ENCODE assay signal across 17 mouse cellular contexts in genomic region chr6:52162093-52162380, GRCm38 (mm10). TPM values are rescaled to one million over a fixed set of nuclear protein-coding genes. Genes with fewer than 3 reads are reported as not detected.
DNase-seq lines count a peak whose midpoint lies in the region; ATAC-seq and TF ChIP-seq lines count a peak whose summit lies in the region.
"Had no signal": no experiment of that assay in that cellular context is flagged by ENCODE, and none has a peak within 500 bp of the region (broad histone marks: within the 10 kb centered on the region; RNA-seq: fewer than 3 reads in every experiment).

No protein-coding gene starts in this region.

- no peaks in the 10 kb centered on the region for H3K9me3 ChIP-seq in heart, embryonic 12.5 days (replicated peaks)
- no peaks in the 10 kb centered on the region for H3K9me3 ChIP-seq in midbrain, embryonic 10.5 days (replicated peaks)
- no peaks in the 10 kb centered on the region for H3K9me3 ChIP-seq in midbrain, embryonic 11.5 days (ENCODE audit: control insufficient read depth, low read length)
- no peaks in the 10 kb centered on the region for H3K9me3 ChIP-seq in intestine, postnatal 0 days (ENCODE audit: control insufficient read depth)
- no peaks in the 10 kb centered on the region for H3K9me3 ChIP-seq in stomach, postnatal 0 days (ENCODE audit: control insufficient read depth, low read length)
- H3K9me3 ChIP-seq: embryonic facial prominence, embryonic 13.5 days; forebrain, embryonic 15.5 days had no signal

- DNase-seq in heart, postnatal 10 days = no peak
- peak; percentile 11 for DNase-seq in midbrain, embryonic 10.5 days (ENCODE audit: low spot score)
- DNase-seq in midbrain, embryonic 11.5 days (ENCODE audit: low spot score, missing footprints) = no peak
- no peak for DNase-seq in stomach, postnatal 0 days (ENCODE audit: low spot score)
- no peak for DNase-seq in MN1 (ENCODE audit: low spot score)
- DNase-seq in embryo, embryonic 10.5 days (ENCODE audit: low spot score) = no peak
- DNase-seq: B cell, adult 2 months; gastrocnemius, postnatal 14 days; right cerebral cortex, adult 18-20 months had no signal

- ATAC-seq in heart, embryonic 12.5 days (ENCODE audit: insufficient number of reproducible peaks, low FRiP score) = no peak
- no peak for ATAC-seq in midbrain, embryonic 11.5 days (ENCODE audit: low FRiP score)
- ATAC-seq in intestine, postnatal 0 days = no peak
- no peak for ATAC-seq in stomach, postnatal 0 days (ENCODE audit: low FRiP score, low TSS enrichment)
- ATAC-seq: forebrain, embryonic 15.5 days had no signal

- intact Hi-C loops in heart, postnatal 10 days (cut with DNase I) = loop anchor here (2.0 to 5.0 kb wide), 3 partner anchors 29 to 990 kb away; partner anchors contain the start of gene Hoxa4

- H3K27ac ChIP-seq in heart, embryonic 12.5 days (ENCODE audit: poor library complexity, severe bottlenecking) = no peak overlapping the region
- H3K27ac ChIP-seq in midbrain, embryonic 10.5 days (replicated peaks) = no peak overlapping the region
- H3K27ac ChIP-seq in midbrain, embryonic 11.5 days (ENCODE audit: low read depth, low read length) = no peak overlapping the region
- H3K27ac ChIP-seq in intestine, postnatal 0 days (ENCODE audit: low read depth, low read length) = no peak overlapping the region
- H3K27ac ChIP-seq in stomach, postnatal 0 days (replicated peaks) = 0 out of 2 replicates have a peak overlapping the region, but pooled peaks have one; percentile 3
- H3K27ac ChIP-seq: embryonic facial prominence, embryonic 13.5 days; forebrain, embryonic 15.5 days had no signal

- no peak overlapping the region for H3K9ac ChIP-seq in heart, embryonic 12.5 days
- no peak overlapping the region for H3K9ac ChIP-seq in midbrain, embryonic 11.5 days (ENCODE audit: low read length)
- H3K9ac ChIP-seq in intestine, postnatal 0 days (ENCODE audit: low read depth, low read length) = no peak overlapping the region
- H3K9ac ChIP-seq in stomach, postnatal 0 days (ENCODE audit: low read length) = peak overlapping the region; percentile 4; the same call in 1 of the 2 replicates
- H3K9ac ChIP-seq: embryonic facial prominence, embryonic 13.5 days; forebrain, embryonic 15.5 days had no signal

- H3K4me1 ChIP-seq in heart, embryonic 12.5 days (replicated peaks) = peaks cover 24% of the 10 kb centered on the region
- peaks cover 29% of the 10 kb centered on the region for H3K4me1 ChIP-seq in midbrain, embryonic 10.5 days
- H3K4me1 ChIP-seq in midbrain, embryonic 11.5 days (ENCODE audit: control insufficient read depth, insufficient read depth, low read length) = peaks cover 8% of the 10 kb centered on the region; the same call in 1 of the 2 replicates
- H3K4me1 ChIP-seq in intestine, postnatal 0 days (replicated peaks; ENCODE audit: control insufficient read depth, insufficient read depth, low read length) = no peaks in the 10 kb centered on the region
- H3K4me1 ChIP-seq in stomach, postnatal 0 days (replicated peaks; ENCODE audit: control insufficient read depth, insufficient read depth) = no peaks in the 10 kb centered on the region

- no peak for TF ChIP-seq EP300 in stomach, postnatal 0 days (optimal IDR thresholded peaks at IDR 0.05)

- no peaks in the 10 kb centered on the region for H3K36me3 ChIP-seq in heart, embryonic 12.5 days
- no peaks in the 10 kb centered on the region for H3K36me3 ChIP-seq in midbrain, embryonic 10.5 days
- no peaks in the 10 kb centered on the region for H3K36me3 ChIP-seq in midbrain, embryonic 11.5 days (ENCODE audit: control insufficient read depth, insufficient read depth, low read length)
- H3K36me3 ChIP-seq in intestine, postnatal 0 days (ENCODE audit: control insufficient read depth, insufficient read depth) = no peaks in the 10 kb centered on the region
- H3K36me3 ChIP-seq in stomach, postnatal 0 days (ENCODE audit: control insufficient read depth, insufficient read depth, low read length) = no peaks in the 10 kb centered on the region
- H3K36me3 ChIP-seq: embryonic facial prominence, embryonic 13.5 days; forebrain, embryonic 15.5 days had no signal

- H3K4me3 ChIP-seq in heart, embryonic 12.5 days = no peak overlapping the region
- H3K4me3 ChIP-seq in midbrain, embryonic 10.5 days = no peak overlapping the region
- H3K4me3 ChIP-seq in midbrain, embryonic 11.5 days (ENCODE audit: low read depth, low read length) = no peak overlapping the region
- H3K4me3 ChIP-seq in intestine, postnatal 0 days (ENCODE audit: low read depth, low read length) = 0 out of 2 replicates have a peak overlapping the region, but pooled peaks have one; percentile 9
- peak overlapping the region; percentile 65; the same call in 1 of the 2 replicates for H3K4me3 ChIP-seq in stomach, postnatal 0 days (ENCODE audit: low read depth, low read length)
- H3K4me3 ChIP-seq: embryonic facial prominence, embryonic 13.5 days; forebrain, embryonic 15.5 days had no signal

- no peak for TF ChIP-seq CTCF in intestine, postnatal 0 days (IDR thresholded peaks at IDR 0.05; ENCODE audit: low read depth)
- no peak for TF ChIP-seq CTCF in stomach, postnatal 0 days (IDR thresholded peaks at IDR 0.05; ENCODE audit: low read depth)

- H3K27me3 ChIP-seq in heart, embryonic 12.5 days (replicated peaks) = peaks cover 90% of the 10 kb centered on the region
- H3K27me3 ChIP-seq in midbrain, embryonic 10.5 days (ENCODE audit: low read depth, poor library complexity, severe bottlenecking) = peaks cover 100% of the 10 kb centered on the region
- peaks cover 97% of the 10 kb centered on the region for H3K27me3 ChIP-seq in midbrain, embryonic 11.5 days (ENCODE audit: control insufficient read depth, insufficient read depth, low read length)
- peaks cover 37% of the 10 kb centered on the region for H3K27me3 ChIP-seq in intestine, postnatal 0 days (replicated peaks; ENCODE audit: control insufficient read depth, insufficient read depth, low read length)
- no peaks in the 10 kb centered on the region; the same call in 1 of the 2 replicates for H3K27me3 ChIP-seq in stomach, postnatal 0 days (ENCODE audit: control insufficient read depth, insufficient read depth, low read length)

- peak overlapping the region; percentile 11; the same call in 1 of the 2 replicates for H3K4me2 ChIP-seq in heart, embryonic 12.5 days
- H3K4me2 ChIP-seq in midbrain, embryonic 11.5 days = no peak overlapping the region
- H3K4me2 ChIP-seq in intestine, postnatal 0 days (replicated peaks; ENCODE audit: low read depth) = peak overlapping the region; percentile 99
- H3K4me2 ChIP-seq in stomach, postnatal 0 days (replicated peaks; ENCODE audit: low read depth) = peak overlapping the region; percentile 77
- H3K4me2 ChIP-seq: embryonic facial prominence, embryonic 13.5 days; forebrain, embryonic 15.5 days had no signal

- WGBS in heart, embryonic 12.5 days = 35% methylated on average over 1 of the region's 1 CpGs
- WGBS in midbrain, embryonic 10.5 days = 4% methylated on average over 1 of the region's 1 CpGs
- 0% methylated on average over 1 of the region's 1 CpGs for WGBS in midbrain, embryonic 11.5 days
- WGBS in intestine, postnatal 0 days = 55% methylated on average over 1 of the region's 1 CpGs
- 23% methylated on average over 1 of the region's 1 CpGs for WGBS in stomach, postnatal 0 days

RNA-seq across cellular contexts. Expression of gene Hoxa2, which starts 2.6 kb away (rescaled TPM):
- polyA plus RNA-seq in heart, embryonic 12.5 days (2016; fragmentation: Nextera tagmentation; extraction: Ambion mirVana) = 0.98 and 1.2 TPM in 2 replicates
- total RNA-seq in heart, postnatal 10 days (2021) = 1 to 10 TPM in 1 of 2 experiments, under 1 TPM in 1; 0.98 to 1.0 TPM
- polyA plus RNA-seq in midbrain, embryonic 10.5 days (2016; fragmentation: Nextera tagmentation; extraction: Ambion mirVana) = 0.26 and 1.9 TPM in 2 replicates
- 0.14 and 0.26 TPM in 2 replicates for polyA plus RNA-seq in midbrain, embryonic 11.5 days (2014; fragmentation: Nextera tagmentation; extraction: Ambion mirVana)
- 3.3 TPM in 2 replicates for polyA plus RNA-seq in intestine, postnatal 0 days (2015; fragmentation: Nextera tagmentation; extraction: Ambion mirVana)
- 5.1 and 5.3 TPM in 2 replicates for polyA plus RNA-seq in stomach, postnatal 0 days (2015; fragmentation: Nextera tagmentation; extraction: Ambion mirVana)
- total RNA-seq: layer of hippocampus, adult 8-10 months; megakaryocyte, adult 5-6 weeks; MEL had no signal
- polyA plus RNA-seq: forebrain, embryonic 15.5 days had no signal

RNA-seq across cellular contexts. Expression of gene Hoxa1, which starts 3.9 kb away (rescaled TPM):
- 0.89 and 1.3 TPM in 2 replicates for polyA plus RNA-seq in heart, embryonic 12.5 days (2016; fragmentation: Nextera tagmentation; extraction: Ambion mirVana)
- under 1 TPM; 0.22 to 0.30 TPM for total RNA-seq in heart, postnatal 10 days (2021)
- 0.32 and 0.47 TPM in 2 replicates for polyA plus RNA-seq in midbrain, embryonic 10.5 days (2016; fragmentation: Nextera tagmentation; extraction: Ambion mirVana)
- polyA plus RNA-seq in midbrain, embryonic 11.5 days (2014; fragmentation: Nextera tagmentation; extraction: Ambion mirVana) = 0.53 and 0.63 TPM in 2 replicates
- polyA plus RNA-seq in intestine, postnatal 0 days (2015; fragmentation: Nextera tagmentation; extraction: Ambion mirVana) = 0.37 and 0.52 TPM in 2 replicates
- 0.35 and 0.56 TPM in 2 replicates for polyA plus RNA-seq in stomach, postnatal 0 days (2015; fragmentation: Nextera tagmentation; extraction: Ambion mirVana)
- total RNA-seq: layer of hippocampus, adult 8-10 months; megakaryocyte, adult 5-6 weeks; MEL had no signal
- polyA plus RNA-seq: forebrain, embryonic 15.5 days had no signal

RNA-seq across cellular contexts. Expression of gene 5730596B20Rik, which starts 15.3 kb away (rescaled TPM):
- 0.15 and 0.36 TPM in 2 replicates for polyA plus RNA-seq in heart, embryonic 12.5 days (2016; fragmentation: Nextera tagmentation; extraction: Ambion mirVana)
- under 1 TPM; 0.10 to 0.17 TPM for total RNA-seq in heart, postnatal 10 days (2021)
- polyA plus RNA-seq in midbrain, embryonic 10.5 days (2016; fragmentation: Nextera tagmentation; extraction: Ambion mirVana) = not detected in 2 replicates
- not detected in 2 replicates for polyA plus RNA-seq in midbrain, embryonic 11.5 days (2014; fragmentation: Nextera tagmentation; extraction: Ambion mirVana)
- 0.61 and 0.97 TPM in 2 replicates for polyA plus RNA-seq in intestine, postnatal 0 days (2015; fragmentation: Nextera tagmentation; extraction: Ambion mirVana)
- 0.90 and 0.99 TPM in 2 replicates for polyA plus RNA-seq in stomach, postnatal 0 days (2015; fragmentation: Nextera tagmentation; extraction: Ambion mirVana)
- total RNA-seq: layer of hippocampus, adult 8-10 months; megakaryocyte, adult 5-6 weeks; MEL had no signal
- polyA plus RNA-seq: forebrain, embryonic 15.5 days; testis, adult 2 months had no signal

RNA-seq across cellular contexts. Expression of gene Hoxa4, which starts 29.5 kb away (rescaled TPM):
- 0.38 and 0.39 TPM in 2 replicates for polyA plus RNA-seq in heart, embryonic 12.5 days (2016; fragmentation: Nextera tagmentation; extraction: Ambion mirVana)
- 1 to 10 TPM in 1 of 2 experiments, under 1 TPM in 1; 0.69 to 1.3 TPM for total RNA-seq in heart, postnatal 10 days (2021)
- not detected in 2 replicates for polyA plus RNA-seq in midbrain, embryonic 10.5 days (2016; fragmentation: Nextera tagmentation; extraction: Ambion mirVana)
- not detected in 2 replicates for polyA plus RNA-seq in midbrain, embryonic 11.5 days (2014; fragmentation: Nextera tagmentation; extraction: Ambion mirVana)
- polyA plus RNA-seq in intestine, postnatal 0 days (2015; fragmentation: Nextera tagmentation; extraction: Ambion mirVana) = 3.6 and 4.5 TPM in 2 replicates
- polyA plus RNA-seq in stomach, postnatal 0 days (2015; fragmentation: Nextera tagmentation; extraction: Ambion mirVana) = 2.5 and 2.6 TPM in 2 replicates
- total RNA-seq: layer of hippocampus, adult 8-10 months; MEL had no signal
- polyA plus RNA-seq: forebrain, embryonic 15.5 days had no signal

RNA-seq across cellular contexts. Expression of gene Hoxa5, which starts 42.4 kb away (rescaled TPM):
- polyA plus RNA-seq in heart, embryonic 12.5 days (2016; fragmentation: Nextera tagmentation; extraction: Ambion mirVana) = 0.96 and 1.7 TPM in 2 replicates
- total RNA-seq in heart, postnatal 10 days (2021) = 1 to 10 TPM; 1.2 to 1.6 TPM
- polyA plus RNA-seq in midbrain, embryonic 10.5 days (2016; fragmentation: Nextera tagmentation; extraction: Ambion mirVana) = not detected in 2 replicates
- not detected in 2 replicates for polyA plus RNA-seq in midbrain, embryonic 11.5 days (2014; fragmentation: Nextera tagmentation; extraction: Ambion mirVana)
- 14.8 and 15.3 TPM in 2 replicates for polyA plus RNA-seq in intestine, postnatal 0 days (2015; fragmentation: Nextera tagmentation; extraction: Ambion mirVana)
- 8.4 and 8.9 TPM in 2 replicates for polyA plus RNA-seq in stomach, postnatal 0 days (2015; fragmentation: Nextera tagmentation; extraction: Ambion mirVana)
- total RNA-seq: layer of hippocampus, adult 8-10 months; MEL had no signal
- polyA plus RNA-seq: forebrain, embryonic 15.5 days had no signal

Comparison
In these comparisons a context has a peak if more than half of its experiments do, and no peak if none do; other contexts are left out.
1. H3K4me3 ChIP-seq: peak in intestine, postnatal 0 days (single experiment) and stomach, postnatal 0 days (single experiment); none in heart, embryonic 12.5 days (single experiment), midbrain, embryonic 10.5 days (single experiment) and midbrain, embryonic 11.5 days (single experiment).